Mouse (Mus musculus) intestine, embryonic 14.5 days (tissue): ENCODE measurements around the gene Ly6c2. TPM values are rescaled to one million over a fixed set of nuclear protein-coding genes. Genes with fewer than 3 reads are reported as not detected.
"Not testable (repeated sequence)": the region's sequence is repeated elsewhere in the genome, so short reads cannot be mapped to it uniquely, and the experiment has no call there.

Experiments used
- ATAC-seq: fragments of 200-750 bp; cut with Nextera tagmentation; replicated peaks from 2 replicates; pipeline ENCODE4 v1.8.0; 2017; ENCODE audit warnings: low read depth, moderate number of reproducible peaks, moderate TSS enrichment, moderate library complexity; ENCODE audit not compliant: low FRiP score, low TSS enrichment
- DNase-seq: peaks from one replicate; pipeline ENCODE4 v3.0.0-alpha.2; 2018; ENCODE audit warnings: low spot score
- H3K27ac ChIP-seq: fragments of 300-500 bp; sonication (generic); 2 replicates; pipeline ENCODE4 v1.5.1; 2014; ENCODE audit warnings: low read depth, mild to moderate bottlenecking, control low read depth
- H3K27me3 ChIP-seq: fragments of 300-500 bp; sonication (generic); replicated peaks from 2 replicates; pipeline ENCODE4 v1.6.1; 2014; ENCODE audit warnings: low read length, control low read depth; ENCODE audit not compliant: control insufficient read depth, insufficient read depth
- H3K36me3 ChIP-seq: fragments of 300-500 bp; sonication (generic); 2 replicates; pipeline ENCODE4 v1.6.1; 2014; ENCODE audit warnings: low read length, control low read depth; ENCODE audit not compliant: control insufficient read depth, insufficient read depth
- H3K4me1 ChIP-seq: fragments of 300-500 bp; sonication (generic); replicated peaks from 2 replicates; pipeline ENCODE4 v1.6.1; 2014; ENCODE audit warnings: low read length, control low read depth, mixed read lengths; ENCODE audit not compliant: control insufficient read depth, insufficient read depth
- H3K4me2 ChIP-seq: fragments of 300-500 bp; sonication (generic); 2 replicates; pipeline ENCODE4 v1.6.1; 2014; ENCODE audit warnings: low read length
- H3K4me3 ChIP-seq: fragments of 300-500 bp; sonication (generic); 2 replicates; pipeline ENCODE4 v1.5.1; 2014; ENCODE audit warnings: low read depth, low read length, control low read depth, mixed read lengths
- H3K9ac ChIP-seq: fragments of 300-500 bp; sonication (generic); 2 replicates; pipeline ENCODE4 v1.6.1; 2014; ENCODE audit warnings: mild to moderate bottlenecking, low read length
- H3K9me3 ChIP-seq: fragments of 300-500 bp; sonication (generic); 2 replicates; pipeline ENCODE4 v1.6.1; 2016; ENCODE audit warnings: low read length, control low read depth; ENCODE audit not compliant: control insufficient read depth
- WGBS: fragments of 180-500 bp; shearing (Covaris S2); extraction: QIAGEN DNeasy Blood & Tissue Kit; methylation state at CpG from one replicate; pipeline ENCODE4 v1.1.7; 2014; 5-methylcytosine and 5-hydroxymethylcytosine counted together
- polyA plus RNA-seq: library from polyadenylated mRNA; unstranded; fragments of >200 nt; fragmentation: Nextera tagmentation; extraction: Ambion mirVana; gene quantifications from 2 replicates; pipeline ENCODE4 v1.2.1, GENCODE M21; 2014

The Ly6c2 gene
- polyA plus RNA-seq, 1 experiment from 2014 or later: 1.2 TPM

GRCm38 (mm10) chr15:75062030-75062574, 49.7 kb downstream of the Ly6c2 start:
- H3K4me3 ChIP-seq, H3K27ac ChIP-seq, H3K36me3 ChIP-seq, H3K9ac ChIP-seq, H3K27me3 ChIP-seq, ATAC-seq, H3K9me3 ChIP-seq, H3K4me1 ChIP-seq, H3K4me2 ChIP-seq: not testable (repeated sequence)
- DNase-seq: peak; percentile 82
- 36% methylated on average over 6 of the region's 6 CpGs for WGBS

GRCm38 (mm10) chr15:75060505-75060904, 51.3 kb downstream of the Ly6c2 start:
- H3K9me3 ChIP-seq: no peaks in the 10 kb centered on the region
- DNase-seq (peak; percentile 52), ATAC-seq (no peak)
- H3K4me2 ChIP-seq: no peak overlapping the region
- H3K27ac ChIP-seq: no peak overlapping the region
- H3K27me3 ChIP-seq: no peaks in the 10 kb centered on the region
- no peak overlapping the region for H3K4me3 ChIP-seq
- H3K36me3 ChIP-seq: no peaks in the 10 kb centered on the region
- H3K4me1 ChIP-seq: no peaks in the 10 kb centered on the region
- no peak overlapping the region for H3K9ac ChIP-seq

Other genes starting within 250 kb of the Ly6c2 start
- not detected in 2 replicates for gene 2010109I03Rik, start 214.9 kb downstream of the Ly6c2 start, polyA plus RNA-seq
- not detected in 2 replicates for gene Ly6i, start 128.5 kb downstream of the Ly6c2 start, polyA plus RNA-seq
- gene Ly6a, start 113.9 kb downstream of the Ly6c2 start, polyA plus RNA-seq: 8.7 and 10.8 TPM in 2 replicates
- gene Ly6c1, start 63.1 kb downstream of the Ly6c2 start, polyA plus RNA-seq: 9.4 and 9.8 TPM in 2 replicates
- gene Ly6g, start 43.3 kb upstream of the Ly6c2 start, polyA plus RNA-seq: not detected in 2 replicates
- gene BC025446, start 104.4 kb upstream of the Ly6c2 start, polyA plus RNA-seq: 14.8 and 15.1 TPM in 2 replicates
- 0.38 TPM in 1 of 2 replicates, not detected in the other for gene Ly6f, start 156.5 kb upstream of the Ly6c2 start, polyA plus RNA-seq